Mouse (Mus musculus): ENCODE measurements around the gene Rps9.
"Not testable (repeated sequence)": the region's sequence is repeated elsewhere in the genome, so short reads cannot be mapped to it uniquely, and the experiment has no call there.

The Rps9 gene

GRCm38 (mm10) chr7:3703148-3703878 is 480 bp upstream of the Rps9 start:
- DNase-seq = no peak

DNA sequence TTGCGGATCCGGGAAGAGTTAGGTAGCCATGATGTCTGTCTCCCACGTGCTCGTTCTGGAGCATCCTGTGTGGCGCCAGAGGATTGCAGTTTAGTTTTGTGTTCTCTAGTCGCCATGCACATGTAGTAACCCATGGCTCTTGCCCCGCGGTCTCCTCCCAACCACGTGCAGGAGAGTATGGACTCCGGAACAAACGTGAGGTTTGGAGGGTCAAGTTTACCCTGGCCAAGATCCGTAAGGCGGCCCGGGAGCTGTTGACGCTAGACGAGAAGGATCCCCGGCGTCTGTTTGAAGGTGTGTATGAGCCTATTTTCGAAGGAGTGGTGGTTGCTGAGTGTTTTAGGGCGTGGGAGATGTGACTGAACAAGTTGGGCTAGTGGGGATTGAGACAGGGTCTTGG is 682 bp downstream of the Rps9 start:
- DNase-seq = no peak

- not testable (repeated sequence) for DNase-seq
Observed at GRCm38 (mm10) chr7:3705461-3705860, 1.7 kb downstream of the Rps9 start.

GRCm38 (mm10) chr7:3705911-3706310 is 2.1 kb downstream of the Rps9 start:
- DNase-seq = no peak

DNA sequence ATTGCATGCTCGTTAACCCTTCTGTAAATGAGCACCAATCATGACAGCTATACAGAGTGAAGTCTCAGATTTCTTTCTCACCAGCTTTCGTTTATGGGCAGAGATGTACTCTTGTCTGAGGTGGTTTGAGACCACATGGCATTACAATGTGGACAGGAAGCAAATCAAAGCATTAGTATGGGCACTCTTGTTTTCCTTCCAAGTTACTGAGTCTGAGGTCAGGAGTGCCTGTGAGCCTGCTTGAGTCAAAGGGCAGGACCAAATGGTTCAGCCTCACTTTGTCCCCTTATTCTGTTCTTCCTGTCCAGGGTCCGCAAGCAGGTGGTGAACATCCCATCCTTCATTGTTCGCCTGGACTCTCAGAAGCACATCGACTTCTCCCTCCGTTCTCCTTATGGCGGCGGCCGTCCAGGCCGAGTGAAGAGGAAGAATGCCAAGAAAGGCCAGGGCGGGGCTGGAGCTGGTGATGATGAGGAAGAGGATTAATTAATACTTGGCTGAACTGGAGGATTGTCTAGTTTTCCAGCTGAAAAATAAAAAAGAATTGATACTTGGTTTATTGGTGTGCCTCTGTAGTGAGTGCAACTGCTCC is 2.6 kb downstream of the Rps9 start:
- DNase-seq = no peak

DNA sequence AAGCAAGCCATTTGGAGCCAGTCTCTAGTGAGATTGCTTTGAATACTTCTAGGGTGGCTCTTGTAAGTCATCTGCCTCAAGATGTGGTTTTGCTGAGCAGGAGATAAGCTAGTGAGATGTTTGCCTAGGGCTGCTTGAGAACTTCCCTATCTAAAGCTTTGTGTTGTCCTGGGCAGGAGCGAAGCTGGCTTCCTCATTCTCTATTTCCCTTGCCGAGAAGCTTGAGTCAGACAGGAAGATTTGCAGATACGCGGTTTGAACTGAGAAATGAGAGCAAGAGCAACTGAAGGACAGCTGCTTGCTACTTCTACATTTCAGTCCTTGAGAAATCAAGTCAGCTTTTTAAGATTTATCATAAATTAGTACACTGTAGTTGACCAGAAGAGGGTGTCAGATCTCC is 3.2 kb downstream of the Rps9 start:
- DNase-seq = no peak

DNA sequence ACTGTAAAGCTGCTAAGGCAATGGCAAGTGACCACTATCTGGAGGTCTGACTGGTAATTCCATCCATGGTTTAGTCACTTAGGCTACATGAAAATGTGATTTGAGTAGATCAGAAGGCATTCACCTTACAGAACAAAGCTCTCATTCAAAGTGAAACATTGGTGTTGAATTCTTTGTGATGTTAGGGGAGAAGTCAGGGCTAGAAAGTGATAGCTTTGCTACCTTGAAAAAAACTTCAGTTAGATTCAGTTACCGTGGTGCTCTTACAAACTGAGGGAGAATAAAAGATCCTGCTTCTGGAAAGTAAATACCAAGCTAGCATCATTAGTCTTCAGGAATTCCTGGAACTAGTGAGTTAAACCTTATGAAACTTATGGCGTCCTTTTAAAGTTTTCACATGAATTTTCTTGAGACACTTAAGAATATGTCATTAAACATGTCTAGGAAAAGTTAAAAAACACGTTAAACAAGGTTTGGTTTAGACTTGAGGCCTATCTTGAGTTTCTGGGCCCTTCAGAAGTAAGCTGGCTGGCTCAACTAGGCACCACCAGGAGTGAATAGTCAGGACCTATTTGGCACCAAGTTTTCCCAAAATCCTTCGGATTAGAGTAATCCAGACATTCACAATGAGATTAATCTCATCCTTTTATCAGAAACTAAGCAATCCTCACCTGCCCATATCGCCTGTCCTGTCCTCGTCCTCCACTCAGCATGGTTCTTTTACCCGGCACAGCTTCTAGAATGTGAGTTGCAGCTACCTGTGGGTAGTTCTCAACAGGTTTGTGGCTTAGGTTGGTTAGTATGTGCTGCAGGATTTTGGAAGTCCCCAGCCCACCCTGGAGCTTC is 4.0 kb downstream of the Rps9 start:
- DNase-seq = no peak

- DNase-seq = not testable (repeated sequence)
Observed at GRCm38 (mm10) chr7:3708447-3708980, 4.7 kb downstream of the Rps9 start.

GRCm38 (mm10) chr7:3709000-3709399 is 5.2 kb downstream of the Rps9 start:
- DNase-seq = no peak

DNA sequence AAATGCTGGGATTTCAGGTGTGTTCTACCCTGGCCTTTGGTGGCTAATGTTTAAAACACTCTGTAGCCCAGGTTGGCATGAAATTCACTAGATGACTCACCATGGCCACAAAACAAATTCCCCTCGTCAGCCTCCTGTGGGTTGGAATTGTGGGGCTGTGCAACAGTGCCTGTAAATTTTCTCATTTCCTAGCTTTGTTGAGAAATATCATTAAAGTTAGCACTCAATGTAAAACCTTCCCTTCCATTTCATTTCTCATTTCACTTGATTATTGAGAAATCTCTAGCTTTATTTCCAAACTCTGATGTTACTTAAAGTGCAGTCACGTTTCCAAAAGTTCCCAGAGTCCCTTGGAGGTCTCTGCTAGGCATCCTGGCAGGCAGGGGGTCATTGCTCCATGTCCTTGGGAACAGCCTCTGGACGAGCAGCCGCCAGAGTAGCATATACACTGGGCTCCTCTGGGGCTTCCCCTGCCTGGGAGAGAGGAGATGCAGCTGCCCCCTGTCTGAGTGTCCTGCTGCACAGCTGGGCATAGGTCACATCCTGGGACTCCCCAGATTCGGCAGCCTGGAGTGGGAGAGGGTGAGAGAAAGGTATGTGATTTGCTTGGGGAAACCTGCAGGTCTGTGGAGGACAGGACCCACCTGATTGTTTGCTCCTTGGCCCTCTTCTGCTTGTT is 8.6 kb downstream of the Rps9 start:
- DNase-seq = no peak

GRCm38 (mm10) chr7:3715249-3715648 is 11.5 kb downstream of the Rps9 start:
- no peak for DNase-seq

DNA sequence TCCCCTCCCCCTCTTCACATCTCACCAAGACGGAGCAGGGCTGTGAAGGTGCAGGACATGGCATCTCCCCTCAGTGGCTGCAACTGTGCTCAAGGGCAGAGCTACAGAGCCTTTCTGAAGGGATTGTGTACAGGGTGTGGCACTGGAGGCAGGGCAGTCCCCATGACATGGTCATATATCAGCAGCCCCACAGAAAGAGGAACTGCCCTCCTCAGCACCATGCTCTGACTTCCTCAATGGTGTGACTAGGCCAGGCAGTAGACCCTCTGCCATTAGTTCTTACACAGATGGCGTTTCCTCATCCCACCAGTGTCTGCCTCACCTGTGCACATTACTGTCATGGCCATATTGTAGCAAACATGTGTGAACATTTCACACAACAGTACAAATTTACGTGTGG is 16.5 kb downstream of the Rps9 start, which contains the start of gene Pirb:
TSS of gene Pirb (minus strand) at position 124 of the 400 bp plus-strand sequence.
- DNase-seq = not testable (repeated sequence)

GRCm38 (mm10) chr7:3725459-3725858 is 21.7 kb downstream of the Rps9 start:
- not testable (repeated sequence) for DNase-seq

- not testable (repeated sequence) for DNase-seq
Observed at GRCm38 (mm10) chr7:3732675-3733074, 28.9 kb downstream of the Rps9 start.
